Mouse (Mus musculus): Measurements from ENCODE around the gene Tmem186.

DNA sequence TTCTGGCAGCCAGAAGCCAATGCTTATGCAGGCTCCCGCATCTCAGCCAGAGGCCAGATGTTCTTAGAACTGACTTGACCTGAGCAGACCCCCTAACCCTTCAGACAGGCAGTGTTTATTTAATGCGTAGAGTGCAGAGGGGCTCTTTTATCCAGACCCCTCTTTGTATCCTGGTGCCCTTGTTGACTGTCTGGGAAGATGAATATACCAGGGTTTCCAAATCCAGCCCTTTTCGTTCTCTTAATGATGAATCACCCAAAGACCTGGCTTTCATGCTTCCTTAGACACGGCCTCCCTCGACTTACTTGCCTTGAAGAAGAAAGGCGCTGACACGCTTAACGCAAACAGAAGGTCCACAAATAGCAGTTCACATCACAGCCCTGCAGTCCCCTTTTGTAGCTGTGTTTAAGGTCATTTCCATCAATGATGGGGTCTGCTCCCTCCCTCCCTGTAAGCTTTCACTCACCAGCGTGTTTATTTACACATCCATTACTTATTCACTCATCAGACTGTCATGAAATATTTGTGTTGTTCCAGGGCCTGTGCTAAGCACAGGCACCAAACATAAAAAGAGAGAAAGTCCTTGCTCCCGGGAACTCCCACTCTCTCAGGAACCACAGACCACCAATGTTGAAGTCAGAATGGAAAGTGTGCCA lies 17.7 kb downstream of the Tmem186 start:
- no peak for TF ChIP-seq CTCF (IDR thresholded peaks at IDR 0.05; ENCODE audit: borderline replicate concordance, control insufficient read depth, extremely low read depth, insufficient read depth, low read length, poor library complexity)
- no peak for TF ChIP-seq POLR2A (IDR thresholded peaks at IDR 0.05; ENCODE audit: control insufficient read depth, extremely low read depth, insufficient read depth, low read length, poor library complexity)
